Mouse (Mus musculus) yolk sac, embryonic 10.5 days (tissue): ENCODE data around the gene Greb1.

Source experiments
- DNase-seq: peaks from one replicate; pipeline ENCODE4 v3.0.0-alpha.2; 2017; ENCODE audit warnings: low spot score

The Greb1 gene

DNA sequence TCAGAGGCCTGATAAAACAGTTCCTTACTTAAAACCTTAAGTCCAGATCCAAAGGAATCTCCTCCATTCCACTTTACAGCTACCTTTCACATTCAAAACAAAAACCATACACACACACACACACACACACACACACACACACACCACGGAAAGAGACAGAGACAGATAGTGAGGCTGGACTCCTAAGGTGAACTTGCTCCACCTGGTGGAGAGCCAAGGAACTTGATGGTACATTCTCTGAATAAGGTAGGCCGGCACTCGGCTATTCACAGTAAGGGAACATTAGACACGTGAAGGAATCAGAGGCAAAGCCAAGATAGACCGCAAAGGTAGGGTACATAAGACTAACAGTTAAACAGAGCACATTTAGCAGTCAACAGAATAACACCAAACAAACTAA is 4.8 kb upstream of the Greb1 start:
- DNase-seq, result peak; percentile 64

DNA sequence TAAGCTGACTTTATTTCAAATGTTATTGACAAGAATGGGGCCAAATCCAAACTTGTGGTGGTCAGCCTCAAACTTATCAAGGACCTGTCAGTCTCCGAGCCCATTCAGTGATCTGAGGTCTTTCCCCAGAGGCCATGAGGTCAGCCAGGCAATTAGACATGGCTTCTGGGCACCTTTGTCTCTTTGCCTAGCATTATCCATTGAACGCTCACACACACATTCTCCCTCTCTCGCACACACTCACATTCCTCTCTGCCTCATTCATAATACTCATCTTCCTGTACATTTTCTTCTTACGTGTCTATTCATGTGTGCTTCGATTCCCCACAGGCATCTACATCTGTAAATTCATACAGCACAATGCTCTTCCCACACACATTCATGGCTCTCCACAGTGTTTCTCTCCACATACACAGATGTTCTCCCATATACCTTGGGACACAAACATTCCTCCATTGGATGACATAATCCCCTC is 3.3 kb upstream of the Greb1 start:
- no peak for DNase-seq

DNA sequence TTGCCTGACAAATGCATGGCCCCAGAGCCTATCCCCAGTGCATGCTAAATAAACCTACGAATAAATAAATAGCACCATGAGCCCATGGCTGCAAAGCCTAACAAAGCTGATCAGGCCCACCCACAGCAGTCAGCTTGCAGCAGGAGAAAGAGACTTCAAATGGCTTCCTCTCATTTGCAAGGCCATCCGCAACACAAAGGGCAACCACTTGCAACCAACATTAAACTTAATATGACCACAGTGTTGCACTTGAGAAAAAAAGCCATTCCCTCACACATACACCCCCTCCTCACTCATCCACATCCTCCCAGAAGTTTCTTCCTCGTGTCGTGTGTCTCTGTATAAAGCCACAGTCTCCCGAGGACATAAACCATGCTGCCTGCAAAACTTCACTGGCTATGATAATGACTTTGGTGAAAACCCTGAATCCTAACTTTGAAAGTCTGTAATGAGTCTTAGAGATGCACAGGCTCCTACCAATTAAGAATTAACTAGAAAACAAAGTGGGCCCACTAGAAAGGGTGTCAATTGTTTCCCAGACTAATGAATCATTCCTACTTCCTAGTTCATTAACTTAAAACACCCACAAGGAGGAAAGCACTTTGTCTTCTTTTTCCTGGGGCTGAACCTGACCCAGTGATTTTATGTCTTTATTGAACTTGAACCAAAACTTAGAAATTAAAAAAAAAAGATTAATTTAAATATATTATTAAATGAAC is 2.7 kb upstream of the Greb1 start:
- no peak for DNase-seq

GRCm38 (mm10) chr12:16800959-16801315 is 251 bp upstream of the Greb1 start:
- no peak for DNase-seq

DNA sequence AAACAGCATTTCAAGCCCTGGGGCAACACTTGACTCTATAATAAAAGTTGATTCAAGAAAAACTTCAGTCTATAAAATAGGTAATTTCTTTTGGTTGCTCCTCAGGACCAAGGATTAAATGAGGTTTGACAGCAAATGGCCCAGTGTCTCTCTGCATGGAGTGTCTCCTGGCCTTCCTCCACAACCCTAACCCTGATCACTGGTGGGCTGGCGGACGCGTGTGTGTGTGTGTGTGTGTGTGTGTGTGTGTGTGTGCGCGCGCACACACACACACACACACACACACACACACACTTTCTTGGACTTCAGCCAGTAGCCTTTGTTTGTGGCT is 793 bp downstream of the Greb1 start:
- no peak for DNase-seq

DNA sequence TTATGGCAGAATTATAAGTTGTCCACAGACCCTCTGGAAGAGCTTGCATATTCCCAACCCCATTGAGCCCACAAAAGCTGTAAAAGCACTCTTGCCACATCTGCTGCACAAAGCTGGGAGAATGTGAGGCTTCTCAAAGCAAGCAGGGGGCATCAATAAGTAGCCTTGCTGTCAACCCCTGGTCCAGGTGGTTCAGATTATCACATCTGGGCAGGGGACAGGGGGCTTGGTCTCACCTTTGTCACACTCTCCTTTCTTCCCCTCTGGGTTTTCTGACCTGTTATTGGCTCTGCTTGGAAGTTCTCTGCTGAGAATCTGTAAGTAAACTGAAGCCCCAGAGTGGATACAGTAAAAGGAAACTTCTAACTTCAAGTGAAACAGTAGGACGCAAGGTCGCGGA is 1.8 kb downstream of the Greb1 start:
- DNase-seq, result no peak

DNA sequence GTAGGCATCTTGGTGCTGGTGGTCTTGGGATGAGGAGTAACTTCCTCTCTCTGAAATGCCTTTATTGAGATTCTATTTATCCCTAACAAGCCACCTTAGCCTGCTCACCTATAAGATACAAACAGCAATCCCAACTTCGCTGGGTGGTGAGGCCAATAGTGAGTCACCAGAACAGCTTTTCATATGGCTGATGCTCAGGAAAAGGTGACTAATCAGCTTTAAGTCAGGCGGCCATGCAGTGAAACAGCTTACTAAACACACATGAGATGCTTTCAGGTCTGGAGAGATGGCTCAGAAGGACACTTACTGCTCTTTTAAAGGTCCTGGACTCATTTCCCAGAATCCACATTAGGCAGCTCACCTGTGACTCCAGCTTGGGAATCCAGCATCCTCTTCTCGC is 4.9 kb downstream of the Greb1 start:
- no peak for DNase-seq

- DNase-seq, result no peak
Observed at GRCm38 (mm10) chr12:16793371-16793770, 7.3 kb downstream of the Greb1 start.

DNA sequence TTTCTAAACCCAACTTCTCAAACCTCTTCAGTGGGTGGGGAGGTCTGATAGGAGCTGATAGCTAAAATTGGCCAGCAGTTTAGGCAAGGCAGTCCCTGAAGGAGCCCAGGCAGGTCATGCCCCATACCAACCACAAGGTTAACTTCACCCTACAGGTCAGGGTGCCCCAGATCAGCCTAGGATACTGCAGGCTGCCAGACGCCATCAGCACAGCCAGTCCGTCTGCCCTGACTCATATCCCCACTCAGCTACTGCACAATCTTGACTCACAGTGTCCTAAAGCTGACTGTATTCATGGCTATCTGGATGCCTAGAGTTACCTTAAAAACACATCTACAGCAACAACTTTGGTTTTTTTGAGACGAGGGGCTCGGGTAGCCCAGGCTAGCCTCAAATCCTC is 10.2 kb downstream of the Greb1 start:
- no peak for DNase-seq

DNA sequence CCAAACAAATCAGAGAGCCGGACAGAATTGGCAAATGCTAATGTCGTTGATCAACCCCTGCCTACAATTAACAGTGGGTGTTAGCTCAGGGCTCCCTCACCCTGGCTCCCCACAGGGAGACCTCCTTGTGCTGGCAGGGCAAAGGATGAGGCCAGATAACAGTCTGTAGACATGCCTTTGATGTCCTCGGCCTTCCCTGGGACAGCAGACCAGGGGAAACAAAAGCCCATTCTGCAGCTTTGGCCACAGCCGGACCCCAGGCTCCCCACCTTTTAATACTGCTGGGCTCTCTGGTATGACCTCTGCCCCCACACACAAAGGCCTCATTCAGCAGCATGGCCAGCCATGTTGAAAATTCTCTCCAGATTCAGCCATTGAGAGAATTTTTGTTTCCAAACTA is 10.9 kb downstream of the Greb1 start:
- DNase-seq, result no peak

- no peak for DNase-seq
Observed at GRCm38 (mm10) chr12:16789199-16789598, 11.5 kb downstream of the Greb1 start.

- DNase-seq, result no peak
Observed at GRCm38 (mm10) chr12:16788600-16788999, 12.1 kb downstream of the Greb1 start.

DNA sequence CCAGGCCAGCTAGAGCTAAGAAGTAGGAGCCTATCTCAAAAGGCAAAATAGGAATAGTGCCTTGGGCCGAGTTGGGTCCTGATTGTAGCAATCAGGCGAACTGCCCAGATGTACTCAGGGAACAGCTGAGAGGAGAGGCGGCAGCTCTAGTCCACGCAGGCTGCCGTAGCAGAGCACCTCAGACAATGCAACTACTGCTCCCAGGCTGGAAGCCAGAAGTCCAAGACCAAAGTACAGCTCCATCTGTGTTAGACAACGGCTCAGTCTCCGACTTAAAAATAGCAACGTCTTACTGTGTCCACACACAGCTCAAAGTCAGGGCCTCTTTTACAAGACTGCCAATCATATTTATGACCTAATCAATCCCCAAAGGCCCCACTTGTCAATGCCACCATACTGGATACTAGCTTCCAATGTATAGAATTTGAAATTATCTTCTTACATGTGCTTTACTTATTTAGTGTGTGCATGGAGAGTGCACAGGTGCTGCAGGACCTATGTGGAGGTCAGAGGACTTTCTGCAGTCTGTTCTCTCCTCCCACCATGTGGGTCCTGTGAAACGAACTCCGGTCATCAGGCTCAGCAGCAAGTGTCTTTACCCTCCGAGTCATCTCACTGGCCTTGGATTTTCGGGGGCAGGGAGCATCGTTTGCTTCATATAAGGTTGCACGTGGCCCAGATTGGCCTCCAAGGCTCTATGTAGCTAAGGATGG is 19.5 kb downstream of the Greb1 start:
- peak; percentile 56 for DNase-seq

DNA sequence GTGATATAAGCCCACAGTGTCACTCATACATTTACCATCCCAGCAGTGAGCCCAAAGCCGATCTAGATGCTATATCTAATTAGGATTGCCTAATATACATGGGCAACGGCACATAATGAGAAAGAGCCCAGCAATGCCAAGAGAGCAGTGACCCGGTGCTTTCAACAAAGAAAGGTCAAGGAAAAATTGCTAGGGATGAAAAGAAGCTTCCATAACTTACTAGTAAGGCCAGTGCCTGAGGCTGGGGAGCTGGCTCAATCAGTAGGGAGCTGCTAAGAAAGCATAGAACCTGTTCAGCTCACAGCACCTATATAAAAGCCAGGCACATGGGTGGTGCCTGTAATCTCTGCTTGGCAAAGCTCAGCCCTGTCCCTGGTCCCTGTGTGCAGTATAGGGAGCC is 20.4 kb downstream of the Greb1 start:
- no peak for DNase-seq

DNA sequence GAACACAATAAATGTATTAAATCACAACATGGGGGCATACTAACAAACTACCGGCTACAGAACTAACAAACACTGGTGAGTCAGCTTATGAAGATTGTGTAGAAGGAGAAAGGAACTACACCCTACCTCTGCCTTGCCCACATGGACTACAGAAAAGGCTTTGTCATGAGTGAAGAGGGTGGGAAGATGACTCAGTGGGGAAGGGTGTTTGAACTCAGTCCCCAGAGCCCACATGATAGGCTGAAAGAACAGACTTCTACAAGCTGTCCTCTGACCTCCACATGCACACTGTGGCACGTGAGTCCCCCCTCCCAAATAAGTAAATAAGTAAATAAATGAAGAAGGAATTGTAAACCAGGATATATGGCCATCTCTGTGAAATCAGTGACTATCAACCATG is 21.5 kb downstream of the Greb1 start:
- DNase-seq, result peak; percentile 52

DNA sequence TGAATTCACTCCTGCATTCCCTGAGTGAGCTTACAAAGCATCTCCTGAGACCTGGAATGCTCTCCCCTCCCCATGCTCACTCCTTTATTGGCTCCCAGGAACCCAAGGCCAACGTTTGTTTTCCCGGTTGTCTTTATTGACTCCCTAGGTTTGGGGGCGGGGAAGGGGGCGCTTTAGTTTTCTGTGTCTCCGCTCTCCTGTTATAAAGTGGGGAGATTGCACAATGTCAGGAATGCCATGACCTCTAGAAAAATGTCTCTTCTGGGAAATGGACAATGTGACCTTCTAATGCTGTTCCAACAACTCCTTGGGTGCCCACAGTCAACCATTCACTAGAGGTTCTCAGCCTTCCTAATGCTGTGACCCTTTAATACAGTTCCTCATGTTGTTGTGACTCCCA is 22.2 kb downstream of the Greb1 start:
- DNase-seq, result peak; percentile 82

GRCm38 (mm10) chr12:16775351-16775750 is 25.3 kb downstream of the Greb1 start:
- DNase-seq, result no peak

- DNase-seq, result no peak
Observed at GRCm38 (mm10) chr12:16774605-16775004, 26.1 kb downstream of the Greb1 start.

GRCm38 (mm10) chr12:16769601-16770165 is 31.0 kb downstream of the Greb1 start:
- DNase-seq, result no peak

- no peak for DNase-seq
Observed at GRCm38 (mm10) chr12:16768711-16769110, 32.0 kb downstream of the Greb1 start.

DNA sequence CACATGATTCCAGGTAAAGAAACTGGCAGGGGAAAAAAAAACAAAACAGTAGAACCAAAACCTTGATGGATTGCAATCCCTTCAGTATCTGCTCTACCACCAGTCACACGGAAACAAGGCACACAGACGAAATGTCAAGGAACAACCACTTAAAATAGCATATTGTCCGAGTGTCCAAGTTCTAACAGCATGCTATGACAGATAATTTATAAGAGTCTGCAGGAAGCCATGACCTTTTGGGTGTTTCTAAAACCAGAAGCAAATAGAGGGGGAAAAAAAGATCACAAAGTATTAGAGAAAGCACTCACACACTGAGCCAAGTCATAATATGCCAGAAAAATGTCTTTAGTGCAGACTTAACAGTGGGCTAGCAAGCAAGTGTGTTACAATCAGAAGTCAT is 32.4 kb downstream of the Greb1 start:
- DNase-seq, result no peak

- no peak for DNase-seq
Observed at GRCm38 (mm10) chr12:16764776-16765445, 35.8 kb downstream of the Greb1 start.
